Comparison of ENCODE assay signal across 23 mouse cellular contexts in genomic region chr10:20969415-20969814, GRCm38 (mm10). TPM values are rescaled to one million over a fixed set of nuclear protein-coding genes. Genes with fewer than 3 reads are reported as not detected.
A peak's percentile ranks its signal among the peaks of the same experiment; 100 is the strongest.
DNase-seq lines count a peak whose midpoint lies in the region; ATAC-seq and TF ChIP-seq lines count a peak whose summit lies in the region.
"Had no signal": no experiment of that assay in that cellular context is flagged by ENCODE, and none has a peak within 500 bp of the region (broad histone marks: within the 10 kb centered on the region; RNA-seq: fewer than 3 reads in every experiment).

No protein-coding gene starts in this region.

- no peak overlapping the region for H3K4me3 ChIP-seq in liver, embryonic 15.5 days (replicated peaks)
- no peak overlapping the region for H3K4me3 ChIP-seq in forebrain, postnatal 0 days (ENCODE audit: low read depth, low read length)
- H3K4me3 ChIP-seq: embryonic facial prominence, embryonic 13.5 days; heart, embryonic 10.5 days; hindbrain, embryonic 15.5 days; limb, embryonic 12.5 days; midbrain, embryonic 15.5 days; neural tube, embryonic 12.5 days had no signal

- H3K4me1 ChIP-seq in liver, embryonic 15.5 days (replicated peaks), result peaks cover 22% of the 10 kb centered on the region
- H3K4me1 ChIP-seq in forebrain, postnatal 0 days (ENCODE audit: insufficient read depth), result no peaks in the 10 kb centered on the region
- H3K4me1 ChIP-seq: embryonic facial prominence, embryonic 13.5 days; heart, embryonic 10.5 days; hindbrain, embryonic 15.5 days; limb, embryonic 12.5 days; midbrain, embryonic 15.5 days; neural tube, embryonic 12.5 days had no signal

- peak; percentile 69 for ATAC-seq in erythroid progenitor cell, adult 5-6 weeks (replicated peaks; ENCODE audit: low FRiP score, poor library complexity, severe bottlenecking)
- peak; percentile 91 for ATAC-seq in liver, embryonic 15.5 days (ENCODE audit: insufficient read depth)
- ATAC-seq in forebrain, postnatal 0 days, result no peak
- ATAC-seq: CD4-positive, CD25-positive, alpha-beta regulatory T cell, adult 4 months; forebrain, embryonic 14.5 days; midbrain, embryonic 15.5 days had no signal

- peak; percentile 29 for DNase-seq in adrenal gland, postnatal 14 days
- DNase-seq in adrenal gland, adult 8-10 months, result no peak
- no peak for DNase-seq in lung, postnatal 36 days
- no peak for DNase-seq in spleen, postnatal 10 days (ENCODE audit: low spot score in 2 of 2)
- no peak for DNase-seq in forebrain, postnatal 0 days
- DNase-seq: cerebellum, adult 2 months; cerebellum, postnatal 36 days; embryo, embryonic 11 days; gastrocnemius, postnatal 10 days; kidney, postnatal 4 days; lung, adult 2 months; lung, postnatal 14 days; thymus, postnatal 25 days had no signal

- peaks cover 15% of the 10 kb centered on the region for H3K36me3 ChIP-seq in liver, embryonic 15.5 days (replicated peaks)
- H3K36me3 ChIP-seq in forebrain, postnatal 0 days (ENCODE audit: insufficient read depth), result peaks cover 66% of the 10 kb centered on the region

- H3K9ac ChIP-seq in liver, embryonic 15.5 days, result no peak overlapping the region
- no peak overlapping the region for H3K9ac ChIP-seq in forebrain, postnatal 0 days
- H3K9ac ChIP-seq: embryonic facial prominence, embryonic 13.5 days; hindbrain, embryonic 15.5 days; limb, embryonic 12.5 days; midbrain, embryonic 15.5 days; neural tube, embryonic 12.5 days had no signal

- no peaks in the 10 kb centered on the region for H3K27me3 ChIP-seq in liver, embryonic 15.5 days
- no peaks in the 10 kb centered on the region for H3K27me3 ChIP-seq in forebrain, postnatal 0 days (ENCODE audit: insufficient read depth, low read length)
- H3K27me3 ChIP-seq: embryonic facial prominence, embryonic 13.5 days; hindbrain, embryonic 15.5 days; limb, embryonic 12.5 days; midbrain, embryonic 15.5 days; neural tube, embryonic 12.5 days had no signal

- H3K27ac ChIP-seq in liver, embryonic 15.5 days (replicated peaks), result peak overlapping the region; percentile 24; the same call in 1 of the 2 replicates
- no peak overlapping the region for H3K27ac ChIP-seq in forebrain, postnatal 0 days (ENCODE audit: low read depth, low read length)
- H3K27ac ChIP-seq: embryonic facial prominence, embryonic 13.5 days; heart, embryonic 10.5 days; hindbrain, embryonic 15.5 days; limb, embryonic 12.5 days; midbrain, embryonic 15.5 days; neural tube, embryonic 12.5 days had no signal

- H3K4me2 ChIP-seq in liver, embryonic 15.5 days, result peak overlapping the region; percentile 46
- H3K4me2 ChIP-seq in forebrain, postnatal 0 days (ENCODE audit: low read depth), result no peak overlapping the region
- H3K4me2 ChIP-seq: embryonic facial prominence, embryonic 13.5 days; hindbrain, embryonic 15.5 days; limb, embryonic 12.5 days; midbrain, embryonic 15.5 days; neural tube, embryonic 12.5 days had no signal

- 30% methylated on average over 5 of the region's 5 CpGs for WGBS in liver, embryonic 15.5 days (ENCODE audit: insufficient replicate concordance)
- 96% methylated on average over 5 of the region's 5 CpGs for WGBS in forebrain, postnatal 0 days

- TF ChIP-seq CTCF in forebrain, postnatal 0 days (IDR thresholded peaks at IDR 0.05; ENCODE audit: low read depth), result no peak

- H3K9me3 ChIP-seq in liver, embryonic 15.5 days (replicated peaks), result no peaks in the 10 kb centered on the region
- H3K9me3 ChIP-seq in forebrain, postnatal 0 days (ENCODE audit: low read length), result no peaks in the 10 kb centered on the region
- H3K9me3 ChIP-seq: embryonic facial prominence, embryonic 13.5 days; heart, embryonic 10.5 days; hindbrain, embryonic 15.5 days; limb, embryonic 12.5 days; midbrain, embryonic 15.5 days had no signal

RNA-seq across cellular contexts. Expression of gene Ahi1, which starts 17.1 kb away (rescaled TPM):
- 32.6 and 32.9 TPM in 2 replicates for total RNA-seq in adrenal gland, postnatal 14 days (2021)
- total RNA-seq in adrenal gland, adult 8-10 months (2022), result 10 to 100 TPM; 35.6 to 42.2 (median 38.5) TPM
- 29.9 and 50.7 TPM in 2 replicates for total RNA-seq in erythroid progenitor cell, adult 5-6 weeks (2015; ENCODE audit: low replicate concordance)
- total RNA-seq in erythroid progenitor cell, adult 5-6 weeks (2017; ENCODE audit: low replicate concordance), result 32.0 and 37.4 TPM in 2 replicates
- polyA plus RNA-seq in liver, embryonic 15.5 days (2015; fragmentation: Nextera tagmentation; extraction: Ambion mirVana), result 3.7 and 4.1 TPM in 2 replicates
- 234 and 301 TPM in 2 replicates for total RNA-seq in forebrain, postnatal 0 days (2014; rRNA removed)
- 72.0 and 98.7 TPM in 2 replicates for polyA plus RNA-seq in forebrain, postnatal 0 days (2015; fragmentation: Nextera tagmentation; extraction: Ambion mirVana)
